28 mouse cellular contexts compared by ENCODE assay signal in the genomic region with DNA sequence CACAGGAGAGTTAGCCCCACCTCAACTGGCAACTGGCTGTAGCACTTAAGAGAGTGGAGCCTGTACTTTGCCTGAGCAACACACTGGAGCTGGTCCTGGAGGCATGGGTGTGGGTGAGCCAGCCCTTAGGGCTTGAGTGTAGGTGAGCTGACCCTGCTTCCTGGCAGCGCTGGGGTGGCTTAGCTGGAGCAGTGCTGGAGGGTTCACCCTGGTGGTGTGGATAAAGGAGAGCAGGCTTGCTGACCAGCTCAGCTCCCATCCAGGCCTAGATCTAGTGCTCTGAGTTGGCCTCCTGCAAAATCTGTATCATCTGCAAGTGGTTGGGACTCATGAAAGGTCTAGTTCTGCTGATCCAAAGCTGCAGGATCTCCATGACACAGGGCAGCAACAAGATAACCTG. TPM values are rescaled to one million over a fixed set of nuclear protein-coding genes. Genes with fewer than 3 reads are reported as not detected.
A peak's percentile ranks its signal among the peaks of the same experiment; 100 is the strongest.
DNase-seq lines count a peak whose midpoint lies in the region; ATAC-seq and TF ChIP-seq lines count a peak whose summit lies in the region.
"Had no signal": no experiment of that assay in that cellular context is flagged by ENCODE, and none has a peak within 500 bp of the region (broad histone marks: within the 10 kb centered on the region; RNA-seq: fewer than 3 reads in every experiment).

No protein-coding gene starts in this region.

- DNase-seq in kidney, adult 18-20 months, result peak; percentile 1
- DNase-seq in kidney, postnatal 14 days, result no peak
- DNase-seq in 3134 (ENCODE audit: extremely low read depth, insufficient read length, low spot score), result peak; percentile 5
- DNase-seq: adrenal gland, adult 8-10 months; adrenal gland, postnatal 14 days; adrenal gland, postnatal 36 days; B cell, adult 2 months; cerebellum, adult 11 months; cerebellum, adult 18-20 months; cerebellum, adult 8-10 months; cerebellum, adult 9-11 months; cerebellum, postnatal 14 days; cerebellum, postnatal 36 days; embryo, embryonic 11 days had no signal

- no peak for ATAC-seq in neural tube, embryonic 15.5 days (ENCODE audit: low FRiP score)
- ATAC-seq: activated CD4-positive, CD25-positive, alpha-beta regulatory T cell, adult 4 months; CD4-positive, CD25-positive, alpha-beta regulatory T cell, adult 4 months; forebrain, embryonic 14.5 days; forebrain, embryonic 16.5 days; Patski had no signal

- no peak overlapping the region for H3K9ac ChIP-seq in neural tube, embryonic 15.5 days (replicated peaks)
- H3K9ac ChIP-seq: embryonic facial prominence, embryonic 13.5 days; embryonic facial prominence, embryonic 15.5 days; forebrain, embryonic 12.5 days had no signal

- H3K27me3 ChIP-seq in small intestine, adult 2 months (ENCODE audit: control insufficient read depth, insufficient read depth, low read length), result no peaks in the 10 kb centered on the region
- no peaks in the 10 kb centered on the region for H3K27me3 ChIP-seq in neural tube, embryonic 15.5 days (replicated peaks)
- H3K27me3 ChIP-seq: embryonic facial prominence, embryonic 13.5 days; embryonic facial prominence, embryonic 15.5 days; forebrain, embryonic 12.5 days had no signal

- peaks cover 23% of the 10 kb centered on the region; the same call in 1 of the 2 replicates for H3K4me1 ChIP-seq in small intestine, adult 2 months (ENCODE audit: control insufficient read depth, insufficient read depth, insufficient read length, low read length)
- no peaks in the 10 kb centered on the region for H3K4me1 ChIP-seq in neural tube, embryonic 15.5 days
- H3K4me1 ChIP-seq: embryonic facial prominence, embryonic 13.5 days; embryonic facial prominence, embryonic 15.5 days; forebrain, embryonic 10.5 days; forebrain, embryonic 12.5 days had no signal

- TF ChIP-seq POLR2A in small intestine, adult 2 months (IDR thresholded peaks at IDR 0.05; ENCODE audit: low read depth, low read length), result no peak

- no peak for TF ChIP-seq CTCF in small intestine, adult 2 months (IDR thresholded peaks at IDR 0.05; ENCODE audit: extremely low read depth, insufficient read length, insufficient replicate concordance, low read depth, low read length)

- WGBS in small intestine, adult 2 months, result 81% methylated on average over 1 of the region's 1 CpGs
- 89% methylated on average over 1 of the region's 1 CpGs for WGBS in neural tube, embryonic 15.5 days

- no peaks in the 10 kb centered on the region for H3K36me3 ChIP-seq in small intestine, adult 2 months (ENCODE audit: control insufficient read depth, insufficient read depth, low read length)
- no peaks in the 10 kb centered on the region for H3K36me3 ChIP-seq in neural tube, embryonic 15.5 days
- H3K36me3 ChIP-seq: embryonic facial prominence, embryonic 13.5 days; embryonic facial prominence, embryonic 15.5 days; forebrain, embryonic 10.5 days; forebrain, embryonic 12.5 days; G1E had no signal

- 0 out of 2 replicates have a peak overlapping the region, but pooled peaks have one; percentile 4 for H3K4me3 ChIP-seq in small intestine, adult 2 months (ENCODE audit: low read depth, low read length)
- H3K4me3 ChIP-seq in neural tube, embryonic 15.5 days (replicated peaks), result no peak overlapping the region
- H3K4me3 ChIP-seq: embryonic facial prominence, embryonic 13.5 days; embryonic facial prominence, embryonic 15.5 days; erythroblast, embryonic 14.5 days; forebrain, embryonic 10.5 days; forebrain, embryonic 12.5 days had no signal

- H3K4me2 ChIP-seq in neural tube, embryonic 15.5 days, result no peak overlapping the region
- H3K4me2 ChIP-seq: embryonic facial prominence, embryonic 13.5 days; embryonic facial prominence, embryonic 15.5 days; forebrain, embryonic 12.5 days had no signal

- H3K27ac ChIP-seq in small intestine, adult 2 months (ENCODE audit: insufficient read depth, low read depth, low read length), result peak overlapping the region; percentile 43; the same call in 1 of the 2 replicates
- H3K27ac ChIP-seq in neural tube, embryonic 15.5 days (replicated peaks), result no peak overlapping the region
- H3K27ac ChIP-seq: embryonic facial prominence, embryonic 13.5 days; embryonic facial prominence, embryonic 15.5 days; forebrain, embryonic 10.5 days; forebrain, embryonic 12.5 days had no signal

- H3K9me3 ChIP-seq in neural tube, embryonic 15.5 days (replicated peaks), result no peaks in the 10 kb centered on the region
- H3K9me3 ChIP-seq: embryonic facial prominence, embryonic 13.5 days; embryonic facial prominence, embryonic 15.5 days; forebrain, embryonic 10.5 days; forebrain, embryonic 12.5 days; G1E had no signal

RNA-seq across cellular contexts. Expression of a gene that starts 21.1 kb away (rescaled TPM):
- polyA plus RNA-seq in small intestine, adult 2 months (2012; rRNA removed), result 283 and 626 TPM in 2 replicates
- 0.05 and 1.4 TPM in 2 replicates for polyA plus RNA-seq in neural tube, embryonic 15.5 days (2015; fragmentation: Nextera tagmentation; extraction: Ambion mirVana)
- polyA plus RNA-seq: activated CD4-positive, CD25-positive, alpha-beta regulatory T cell, adult 4 months; CD4-positive, CD25-positive, alpha-beta regulatory T cell, adult 4 months; embryonic facial prominence, embryonic 11.5 days; erythroblast, embryonic 14.5 days; forebrain, embryonic 10.5 days; forebrain, embryonic 12.5 days; forebrain, embryonic 14.5 days; forebrain, embryonic 16.5 days; G1E had no signal

Comparison
In these comparisons a context has a peak if more than half of its experiments do, and no peak if none do; other contexts are left out.
1. RNA of a gene that starts 21.1 kb away (polyA plus RNA-seq): 283 to 626 TPM in small intestine, adult 2 months; 0.05 to 1.4 TPM in neural tube, embryonic 15.5 days; every median in the first group is over 100 times any median in the second.